ENCODE assay signal across 21 mouse cellular contexts in genomic region chr10:8236780-8237571, GRCm38 (mm10).
DNase-seq lines count a peak whose midpoint lies in the region; ATAC-seq and TF ChIP-seq lines count a peak whose summit lies in the region.
"Had no signal": no experiment of that assay in that cellular context is flagged by ENCODE, and none has a peak within 500 bp of the region (broad histone marks: within the 10 kb centered on the region; RNA-seq: fewer than 3 reads in every experiment).

No protein-coding gene starts in this region.

- H3K4me3 ChIP-seq in liver, embryonic 12.5 days, result no peak overlapping the region
- H3K4me3 ChIP-seq in hindbrain, postnatal 0 days (ENCODE audit: low read length), result no peak overlapping the region
- H3K4me3 ChIP-seq: embryonic facial prominence, embryonic 12.5 days; hindbrain, embryonic 12.5 days; liver, embryonic 13.5 days; midbrain, embryonic 13.5 days; neural tube, embryonic 15.5 days had no signal

- DNase-seq in left cerebral cortex, adult 18-20 months (ENCODE audit: low spot score in 2 of 2), result peak; percentile 57 to 76
- no peak for DNase-seq in left cerebral cortex, postnatal 4 days
- peak; percentile 74 to 85 for DNase-seq in frontal cortex, adult 2 months (ENCODE audit: extremely low spot score in 1 of 2, low spot score in 1 of 2)
- peak; percentile 65 for DNase-seq in layer of hippocampus, adult 9-11 months
- DNase-seq in right cerebral cortex, adult 2 months (ENCODE audit: low spot score in 2 of 2), result peak; percentile 66 to 73
- no peak for DNase-seq in ovary, postnatal 36 days (ENCODE audit: low spot score)
- DNase-seq in hindbrain, postnatal 0 days (ENCODE audit: low spot score), result no peak
- DNase-seq: adrenal gland, postnatal 10 days; cerebellum, adult 9-10 months; gastrocnemius, postnatal 25 days; liver, embryonic 13.5 days; retina, postnatal 1 day; thymus, postnatal 25 days had no signal

- no peak overlapping the region for H3K9ac ChIP-seq in liver, embryonic 12.5 days
- no peak overlapping the region for H3K9ac ChIP-seq in hindbrain, postnatal 0 days (replicated peaks; ENCODE audit: low read length)
- H3K9ac ChIP-seq: embryonic facial prominence, embryonic 12.5 days; hindbrain, embryonic 12.5 days; liver, embryonic 13.5 days; midbrain, embryonic 13.5 days; neural tube, embryonic 15.5 days had no signal

- no peak overlapping the region for H3K4me2 ChIP-seq in liver, embryonic 12.5 days
- no peak overlapping the region for H3K4me2 ChIP-seq in hindbrain, postnatal 0 days (ENCODE audit: low read depth, low read length)
- H3K4me2 ChIP-seq: embryonic facial prominence, embryonic 12.5 days; hindbrain, embryonic 12.5 days; liver, embryonic 13.5 days; midbrain, embryonic 13.5 days; neural tube, embryonic 15.5 days had no signal

- WGBS in liver, embryonic 12.5 days (ENCODE audit: insufficient replicate concordance), result 78% methylated on average over 10 of the region's 10 CpGs
- WGBS in hindbrain, postnatal 0 days, result 87% methylated on average over 10 of the region's 10 CpGs

- no peaks in the 10 kb centered on the region for H3K9me3 ChIP-seq in liver, embryonic 12.5 days (replicated peaks)
- H3K9me3 ChIP-seq in hindbrain, postnatal 0 days (ENCODE audit: low read length), result no peaks in the 10 kb centered on the region
- H3K9me3 ChIP-seq: liver, embryonic 13.5 days; midbrain, embryonic 13.5 days; neural tube, embryonic 15.5 days had no signal

- no peak overlapping the region for H3K27ac ChIP-seq in liver, embryonic 12.5 days
- no peak overlapping the region for H3K27ac ChIP-seq in hindbrain, postnatal 0 days
- H3K27ac ChIP-seq: embryonic facial prominence, embryonic 12.5 days; hindbrain, embryonic 12.5 days; liver, embryonic 13.5 days; macrophage; midbrain, embryonic 13.5 days; neural tube, embryonic 15.5 days; stomach, postnatal 0 days had no signal

- H3K27me3 ChIP-seq in liver, embryonic 12.5 days (replicated peaks), result no peaks in the 10 kb centered on the region
- H3K27me3 ChIP-seq in hindbrain, postnatal 0 days (ENCODE audit: insufficient read depth, low read length), result no peaks in the 10 kb centered on the region
- H3K27me3 ChIP-seq: embryonic facial prominence, embryonic 12.5 days; hindbrain, embryonic 12.5 days; liver, embryonic 13.5 days; midbrain, embryonic 13.5 days; neural tube, embryonic 15.5 days had no signal

- intact Hi-C loops in left cerebral cortex, postnatal 4 days (cut with DNase I), result loop anchor here (5.0 kb wide), 1 partner anchor 425 kb away; no protein-coding TSS in a partner anchor

- TF ChIP-seq CTCF in hindbrain, postnatal 0 days (IDR thresholded peaks at IDR 0.05; ENCODE audit: low read depth), result no peak

- ATAC-seq in liver, embryonic 12.5 days, result no peak
- ATAC-seq in hindbrain, postnatal 0 days, result no peak
- ATAC-seq: forebrain, embryonic 16.5 days; midbrain, embryonic 13.5 days had no signal

- H3K36me3 ChIP-seq in liver, embryonic 12.5 days, result no peaks in the 10 kb centered on the region
- no peaks in the 10 kb centered on the region for H3K36me3 ChIP-seq in hindbrain, postnatal 0 days (ENCODE audit: insufficient read depth, low read length)
- H3K36me3 ChIP-seq: embryonic facial prominence, embryonic 12.5 days; hindbrain, embryonic 12.5 days; liver, embryonic 13.5 days; midbrain, embryonic 13.5 days; neural tube, embryonic 15.5 days had no signal

- no peaks in the 10 kb centered on the region for H3K4me1 ChIP-seq in liver, embryonic 12.5 days
- H3K4me1 ChIP-seq in hindbrain, postnatal 0 days (ENCODE audit: insufficient read depth, low read length), result no peaks in the 10 kb centered on the region
- H3K4me1 ChIP-seq: embryonic facial prominence, embryonic 12.5 days; hindbrain, embryonic 12.5 days; liver, embryonic 13.5 days; midbrain, embryonic 13.5 days; neural tube, embryonic 15.5 days had no signal

Comparison
In these comparisons a context has a peak if more than half of its experiments do, and no peak if none do; other contexts are left out.
1. DNase-seq: peak in left cerebral cortex, adult 18-20 months (2 of 2), frontal cortex, adult 2 months (2 of 2), layer of hippocampus, adult 9-11 months (single experiment) and right cerebral cortex, adult 2 months (2 of 2); none in left cerebral cortex, postnatal 4 days (single experiment), ovary, postnatal 36 days (single experiment) and hindbrain, postnatal 0 days (single experiment).